Mouse (Mus musculus): ENCODE results near the gene Olfr1338. TPM values are rescaled to one million over a fixed set of nuclear protein-coding genes. Genes with fewer than 3 reads are reported as not detected.

Gene Olfr1338
- total and polyA plus RNA-seq, 3 experiments, result not detected

DNA sequence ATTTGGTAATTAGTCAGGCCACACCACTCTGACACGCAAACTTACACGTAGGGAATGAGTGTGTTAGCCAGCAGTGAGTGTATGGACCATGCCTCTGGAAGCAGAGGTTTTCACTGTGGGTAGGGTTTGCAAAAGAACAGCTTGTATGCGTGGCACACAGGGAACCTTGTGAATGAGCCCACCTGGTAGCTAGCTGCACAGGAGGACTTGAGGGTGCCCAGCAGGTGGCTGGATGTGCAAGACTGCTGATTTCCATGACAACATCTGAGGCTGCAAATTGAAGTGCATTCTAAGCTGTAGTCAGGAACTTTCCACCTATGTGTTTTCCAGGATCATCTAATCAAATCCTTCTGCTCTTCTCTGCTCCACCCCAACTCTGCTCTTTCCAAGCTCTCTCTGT lies 19.0 kb downstream of the Olfr1338 start:
- no peak for TF ChIP-seq SMC3 (IDR thresholded peaks at IDR 0.05; ENCODE audit: low read depth, low read length)
- TF ChIP-seq SIN3A (IDR thresholded peaks at IDR 0.05; ENCODE audit: low read length), result no peak
- no peak for TF ChIP-seq TAL1 (IDR thresholded peaks at IDR 0.05; ENCODE audit: low read length)
- TF ChIP-seq MYB (IDR thresholded peaks at IDR 0.05; ENCODE audit: low read depth, low read length), result no peak
- no peak for TF ChIP-seq ZNF384 (IDR thresholded peaks at IDR 0.05; ENCODE audit: low read depth, low read length)
- TF ChIP-seq ZMIZ1 (IDR thresholded peaks at IDR 0.05; ENCODE audit: low read depth, low read length), result no peak
- TF ChIP-seq CHD2 (IDR thresholded peaks at IDR 0.05; ENCODE audit: low read length), result no peak
- TF ChIP-seq ELF1 (IDR thresholded peaks at IDR 0.05; ENCODE audit: low read depth, low read length), result no peak
- no peak for TF ChIP-seq NELFE (IDR thresholded peaks at IDR 0.05; ENCODE audit: low read depth, low read length)
- no peak for TF ChIP-seq POLR2AphosphoS5 (IDR thresholded peaks at IDR 0.05; ENCODE audit: borderline replicate concordance, low read depth, low read length)
- TF ChIP-seq RCOR1 (IDR thresholded peaks at IDR 0.05; ENCODE audit: low read depth, low read length), result no peak
- no peak for TF ChIP-seq MAFK (IDR thresholded peaks at IDR 0.05; ENCODE audit: borderline replicate concordance, low read depth, low read length)
- TF ChIP-seq ZC3H11A (IDR thresholded peaks at IDR 0.05; ENCODE audit: low read depth, low read length), result no peak
- no peak for TF ChIP-seq POLR2A (IDR thresholded peaks at IDR 0.05; ENCODE audit: control insufficient read depth in 1 of 2, insufficient read depth in 1 of 2, low read depth in 1 of 2, low read length in 2 of 2, poor library complexity in 1 of 2)
- TF ChIP-seq POLR2AphosphoS2 (IDR thresholded peaks at IDR 0.05; ENCODE audit: low read length), result no peak

GRCm38 (mm10) chr4:118731875-118732274 lies 26.7 kb downstream of the Olfr1338 start, which contains the start of gene Olfr1339:
Gene Olfr1339, plus strand, starts transcription at chr4:118732175.
- H3K27ac ChIP-seq (ENCODE audit: control insufficient read depth, low read depth, low read length), result no peak within 1 kb of the TSS
- H3K27me3 ChIP-seq (ENCODE audit: control insufficient read depth in 1 of 2, insufficient read depth in 2 of 2, low read length in 2 of 2), result no peaks in the 10 kb centered on the region; a peak in 1 of 4 replicates
- no peaks in the 10 kb centered on the region for H3K36me3 ChIP-seq (ENCODE audit: control insufficient read depth in 1 of 2, insufficient read depth in 2 of 2, low read length in 2 of 2)
- no peak within 1 kb of the TSS for H3K4me3 ChIP-seq (ENCODE audit: control insufficient read depth in 1 of 2, insufficient read depth in 1 of 2, low read depth in 2 of 2, low read length in 2 of 2)
- H3K4me1 ChIP-seq (ENCODE audit: control insufficient read depth in 1 of 2, insufficient read depth in 2 of 2, low read length in 2 of 2), result no peaks in the 10 kb centered on the region
- no peak within 1 kb of the TSS for H3K9ac ChIP-seq (ENCODE audit: control insufficient read depth, low read depth, low read length, poor library complexity, severe bottlenecking)
- no peaks in the 10 kb centered on the region for H3K79me2 ChIP-seq (ENCODE audit: control insufficient read depth, insufficient read depth, low read length, poor library complexity)
- TF ChIP-seq ELF1 (IDR thresholded peaks at IDR 0.05; ENCODE audit: low read depth, low read length) (no peak), KAT2A (conservative IDR thresholded peaks at IDR 0.05; ENCODE audit: low read depth, low read length) (no peak), NRF1 (IDR thresholded peaks at IDR 0.05; ENCODE audit: insufficient read depth, low read depth, low read length, poor library complexity, severe bottlenecking) (no peak), GABPA (IDR thresholded peaks at IDR 0.05; ENCODE audit: low read depth, low read length) (no peak), MAFK (IDR thresholded peaks at IDR 0.05; ENCODE audit: borderline replicate concordance, low read depth, low read length) (no peak), MAZ (IDR thresholded peaks at IDR 0.05; ENCODE audit: low read depth, low read length) (no peak), ZC3H11A (IDR thresholded peaks at IDR 0.05; ENCODE audit: low read depth, low read length) (no peak), POLR2A (IDR thresholded peaks at IDR 0.05; ENCODE audit: control insufficient read depth in 1 of 2, insufficient read depth in 1 of 2, low read depth in 1 of 2, low read length in 2 of 2, poor library complexity in 1 of 2) (no peak), CHD1 (IDR thresholded peaks at IDR 0.05; ENCODE audit: low read depth, low read length) (no peak), TCF12 (IDR thresholded peaks at IDR 0.05; ENCODE audit: low read depth, low read length) (no peak), USF2 (IDR thresholded peaks at IDR 0.05; ENCODE audit: borderline replicate concordance in 1 of 2, insufficient read depth in 1 of 2, low read depth in 1 of 2, low read length in 2 of 2) (no peak), MYB (IDR thresholded peaks at IDR 0.05; ENCODE audit: low read depth, low read length) (no peak), ETS1 (IDR thresholded peaks at IDR 0.05; ENCODE audit: low read depth, low read length) (no peak), ZKSCAN1 (IDR thresholded peaks at IDR 0.05; ENCODE audit: low read depth, low read length) (no peak), MYC (IDR thresholded peaks at IDR 0.05; ENCODE audit: low read depth, low read length) (no peak), HCFC1 (IDR thresholded peaks at IDR 0.05; ENCODE audit: low read depth, low read length) (no peak), USF1 (IDR thresholded peaks at IDR 0.05; ENCODE audit: low read depth, low read length) (no peak), MAX (IDR thresholded peaks at IDR 0.05; ENCODE audit: low read length) (no peak), POLR2AphosphoS5 (IDR thresholded peaks at IDR 0.05; ENCODE audit: borderline replicate concordance, low read depth, low read length) (no peak)
- H3K9me3 ChIP-seq (replicated peaks; ENCODE audit: insufficient read depth, low read length), result no peaks in the 10 kb centered on the region
- DNase-seq (ENCODE audit: low read depth, low spot score), result no peak

More for the DNA sequence above, 19.0 kb downstream of the Olfr1338 start:
- Histone ChIP-seq H3K79me2 (ENCODE audit: control insufficient read depth, insufficient read depth, low read length, poor library complexity) (no peaks in the 10 kb centered on the region), H3K27me3 (ENCODE audit: control insufficient read depth in 1 of 2, insufficient read depth in 2 of 2, low read length in 2 of 2) (no peaks in the 10 kb centered on the region; a peak in 1 of 4 replicates), H3K9ac (ENCODE audit: control insufficient read depth, low read depth, low read length, poor library complexity, severe bottlenecking) (no peak overlapping the region), H3K4me3 (ENCODE audit: control insufficient read depth in 1 of 2, insufficient read depth in 1 of 2, low read depth in 2 of 2, low read length in 2 of 2) (no peak overlapping the region), H3K36me3 (ENCODE audit: control insufficient read depth in 1 of 2, insufficient read depth in 2 of 2, low read length in 2 of 2) (no peaks in the 10 kb centered on the region), H3K27ac (ENCODE audit: control insufficient read depth, low read depth, low read length) (no peak overlapping the region), H3K9me3 (replicated peaks; ENCODE audit: insufficient read depth, low read length) (no peaks in the 10 kb centered on the region), H3K4me1 (ENCODE audit: control insufficient read depth in 1 of 2, insufficient read depth in 2 of 2, low read length in 2 of 2) (no peaks in the 10 kb centered on the region)
- DNase-seq (ENCODE audit: low read depth, low spot score), result no peak

All from MEL (cell line).